ENCODE assay signal across 8 mouse cellular contexts in the genomic region with DNA sequence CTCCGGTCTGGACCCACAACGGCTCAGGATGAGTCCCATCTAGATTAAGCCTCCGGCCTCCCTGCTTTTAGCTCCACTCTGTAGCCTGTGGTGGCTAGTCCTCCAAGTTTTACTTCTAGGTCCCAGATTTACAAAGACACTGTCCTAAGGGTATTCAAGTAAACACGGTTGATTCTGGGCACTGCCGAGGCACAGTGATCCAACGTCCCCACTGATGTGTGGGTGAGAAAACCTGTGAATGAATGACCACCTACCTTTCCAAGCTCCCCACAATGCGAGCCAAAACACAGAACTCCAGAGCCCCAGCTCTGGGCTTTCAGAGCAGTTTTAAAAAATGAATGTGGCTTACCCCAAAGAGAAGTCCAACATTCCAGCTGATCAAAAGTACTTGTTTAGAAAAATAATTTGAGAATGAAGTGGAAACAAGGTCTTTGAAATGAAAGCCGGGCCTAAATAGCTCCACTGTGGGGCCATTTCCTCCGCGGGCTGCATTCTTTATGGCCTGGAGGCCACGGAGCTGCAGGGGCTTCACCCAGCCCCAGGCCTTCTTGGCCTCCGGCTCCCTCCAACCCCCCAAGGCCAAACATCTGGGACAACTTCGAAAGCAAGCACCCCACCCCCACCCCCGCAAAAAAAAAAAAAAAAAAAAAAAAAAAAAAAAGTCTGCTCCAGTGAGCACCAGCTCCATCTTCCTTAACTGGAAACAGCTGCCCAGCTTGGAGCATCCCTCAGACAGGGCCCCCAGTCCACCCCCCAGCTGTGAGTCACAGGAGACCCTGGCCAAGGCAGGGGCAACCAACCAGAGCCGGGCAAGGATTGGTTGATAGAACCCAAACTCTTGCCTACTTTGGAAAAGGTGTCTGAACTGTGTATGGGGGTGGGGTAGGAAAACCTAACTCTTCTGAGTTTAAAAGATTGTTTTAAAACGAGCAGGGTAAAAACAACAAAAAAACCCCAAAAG. TPM values are rescaled to one million over a fixed set of nuclear protein-coding genes. Genes with fewer than 3 reads are reported as not detected.
A peak's percentile ranks its signal among the peaks of the same experiment; 100 is the strongest.
DNase-seq lines count a peak whose midpoint lies in the region; ATAC-seq lines count a peak whose summit lies in the region.

No protein-coding gene starts in this region.

- no peaks in the 10 kb centered on the region for H3K27me3 ChIP-seq in heart, embryonic 14.5 days (ENCODE audit: control insufficient read depth, insufficient read depth, low read length)
- no peaks in the 10 kb centered on the region for H3K27me3 ChIP-seq in limb, embryonic 10.5 days (ENCODE audit: low read depth, poor library complexity, severe bottlenecking)
- 0 out of 2 replicates have a peak, but pooled peaks cover 8% of the 10 kb centered on the region for H3K27me3 ChIP-seq in midbrain, embryonic 15.5 days (replicated peaks)

- H3K4me1 ChIP-seq in heart, embryonic 14.5 days (ENCODE audit: control insufficient read depth in 2 of 2, insufficient read depth in 2 of 2, low read length in 2 of 2) = peaks cover 20 to 42% of the 10 kb centered on the region in 2 experiments
- H3K4me1 ChIP-seq in limb, embryonic 10.5 days = peaks cover 51% of the 10 kb centered on the region
- H3K4me1 ChIP-seq in midbrain, embryonic 15.5 days = peaks cover 16% of the 10 kb centered on the region

- WGBS in heart, embryonic 14.5 days = 37% methylated on average over 16 of the region's 16 CpGs
- 20% methylated on average over 16 of the region's 16 CpGs for WGBS in limb, embryonic 10.5 days
- WGBS in midbrain, embryonic 15.5 days = 39% methylated on average over 16 of the region's 16 CpGs

- intact Hi-C loops in left cerebral cortex, postnatal 14 days (cut with DNase I) = loop anchor here (2.0 kb wide), 1 partner anchor 154 kb away; no protein-coding TSS in a partner anchor

- H3K4me2 ChIP-seq in heart, embryonic 14.5 days (ENCODE audit: low read length) = peak overlapping the region; percentile 56
- H3K4me2 ChIP-seq in midbrain, embryonic 15.5 days = peak overlapping the region; percentile 33

- peak; percentile 39 to 53 for DNase-seq in lung, adult 18-20 months
- no peak for DNase-seq in lung, postnatal 25 days (ENCODE audit: low spot score)
- peak; percentile 73 for DNase-seq in embryo, embryonic 10 days (ENCODE audit: low spot score)
- DNase-seq in limb, embryonic 10.5 days (ENCODE audit: low spot score) = peak; percentile 81
- peak; percentile 39 to 48 for DNase-seq in urinary bladder, postnatal 36 days (ENCODE audit: low spot score in 2 of 2)
- no peak for DNase-seq in left cerebral cortex, postnatal 14 days (ENCODE audit: low spot score in 2 of 2)

- H3K27ac ChIP-seq in heart, embryonic 14.5 days (replicated peaks in 1 of 2; ENCODE audit: control insufficient read depth in 1 of 2, insufficient read depth in 1 of 2, low read depth in 2 of 2, low read length in 2 of 2) = peak overlapping the region; percentile 40 to 73
- peak overlapping the region; percentile 87 for H3K27ac ChIP-seq in limb, embryonic 10.5 days
- peak overlapping the region; percentile 48 for H3K27ac ChIP-seq in midbrain, embryonic 15.5 days

- ATAC-seq in heart, embryonic 14.5 days (ENCODE audit: insufficient number of reproducible peaks, insufficient read depth, low FRiP score, low read depth) = no peak
- no peak for ATAC-seq in midbrain, embryonic 15.5 days (replicated peaks)

- H3K4me3 ChIP-seq in heart, embryonic 14.5 days (ENCODE audit: control insufficient read depth in 1 of 2, insufficient read depth in 1 of 2, low read depth in 1 of 2, low read length in 2 of 2) = peak overlapping the region in 1 of 2 experiments; percentile 18; a peak in 1 of 4 replicates
- peak overlapping the region; percentile 44 for H3K4me3 ChIP-seq in limb, embryonic 10.5 days
- H3K4me3 ChIP-seq in midbrain, embryonic 15.5 days = no peak overlapping the region

- peaks cover 15% of the 10 kb centered on the region; the same call in 1 of the 2 replicates for H3K36me3 ChIP-seq in heart, embryonic 14.5 days (ENCODE audit: control insufficient read depth, insufficient read depth, low read length)
- peaks cover 26% of the 10 kb centered on the region for H3K36me3 ChIP-seq in limb, embryonic 10.5 days
- no peaks in the 10 kb centered on the region for H3K36me3 ChIP-seq in midbrain, embryonic 15.5 days (replicated peaks)

- no peaks in the 10 kb centered on the region for H3K9me3 ChIP-seq in heart, embryonic 14.5 days (ENCODE audit: control insufficient read depth, low read length)
- H3K9me3 ChIP-seq in limb, embryonic 10.5 days (replicated peaks) = no peaks in the 10 kb centered on the region
- H3K9me3 ChIP-seq in midbrain, embryonic 15.5 days = no peaks in the 10 kb centered on the region

- H3K9ac ChIP-seq in heart, embryonic 14.5 days (ENCODE audit: low read length) = peak overlapping the region; percentile 44
- H3K9ac ChIP-seq in midbrain, embryonic 15.5 days = no peak overlapping the region

RNA-seq across cellular contexts. Expression of gene Zfp36l2, which starts 5.2 kb away (rescaled TPM):
- 8.5 and 9.6 TPM in 2 replicates for polyA plus RNA-seq in heart, embryonic 14.5 days (2014; fragmentation: Nextera tagmentation; extraction: Ambion mirVana)
- polyA plus RNA-seq in limb, embryonic 10.5 days (2016; fragmentation: Nextera tagmentation; extraction: Ambion mirVana) = 13.4 and 14.2 TPM in 2 replicates
- polyA plus RNA-seq in midbrain, embryonic 15.5 days (2015; fragmentation: Nextera tagmentation; extraction: Ambion mirVana) = 4.0 and 4.4 TPM in 2 replicates
- total RNA-seq in left cerebral cortex, postnatal 14 days (2021) = 10 to 100 TPM; 16.6 to 26.1 TPM

Comparison
In these comparisons a context has a peak if more than half of its experiments do, and no peak if none do; other contexts are left out.
1. DNase-seq: peak in lung, adult 18-20 months (2 of 2), embryo, embryonic 10 days (single experiment), limb, embryonic 10.5 days (single experiment) and urinary bladder, postnatal 36 days (2 of 2); none in lung, postnatal 25 days (single experiment) and left cerebral cortex, postnatal 14 days (0 of 2).
2. Peak in every context shown above with its lines, with median percentiles within 50 percentile points of each other: H3K27ac ChIP-seq.